Comparison of ENCODE assay signal across 16 mouse cellular contexts in the genomic region with DNA sequence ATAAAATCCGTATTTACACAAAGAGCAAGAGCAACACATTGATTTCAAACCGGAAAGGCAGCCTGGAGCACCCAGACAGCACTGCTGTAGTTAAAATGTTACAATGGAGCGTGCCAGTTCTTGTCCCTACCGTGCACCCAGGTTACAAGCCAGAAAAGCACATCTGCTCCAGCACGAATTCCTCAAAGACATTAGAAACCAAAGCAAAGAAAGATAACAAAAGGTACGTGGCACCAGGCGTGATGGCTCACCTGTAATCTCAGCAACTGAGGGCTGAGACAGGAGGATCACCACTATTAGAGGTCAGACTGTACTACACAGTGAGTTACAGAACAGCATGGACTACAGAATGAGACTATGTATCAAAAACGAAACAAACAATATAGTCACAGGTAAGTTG. TPM values are rescaled to one million over a fixed set of nuclear protein-coding genes. Genes with fewer than 3 reads are reported as not detected.
A peak's percentile ranks its signal among the peaks of the same experiment; 100 is the strongest.
DNase-seq lines count a peak whose midpoint lies in the region; ATAC-seq lines count a peak whose summit lies in the region.
"Had no signal": no experiment of that assay in that cellular context is flagged by ENCODE, and none has a peak within 500 bp of the region (broad histone marks: within the 10 kb centered on the region; RNA-seq: fewer than 3 reads in every experiment).

No protein-coding gene starts in this region.

- no peaks in the 10 kb centered on the region for H3K9me3 ChIP-seq in heart, embryonic 11.5 days (replicated peaks; ENCODE audit: control insufficient read depth, low read length)
- H3K9me3 ChIP-seq in midbrain, embryonic 10.5 days (replicated peaks), result no peaks in the 10 kb centered on the region
- H3K9me3 ChIP-seq in midbrain, embryonic 16.5 days (replicated peaks; ENCODE audit: control insufficient read depth, low read length, poor library complexity, severe bottlenecking), result no peaks in the 10 kb centered on the region
- no peaks in the 10 kb centered on the region for H3K9me3 ChIP-seq in embryonic facial prominence, embryonic 14.5 days (ENCODE audit: control insufficient read depth, low read length)
- no peaks in the 10 kb centered on the region for H3K9me3 ChIP-seq in midbrain, embryonic 14.5 days (ENCODE audit: control insufficient read depth, low read length)
- H3K9me3 ChIP-seq: embryonic facial prominence, embryonic 12.5 days had no signal

- H3K9ac ChIP-seq in heart, embryonic 11.5 days (ENCODE audit: low read depth, low read length), result no peak overlapping the region
- no peak overlapping the region for H3K9ac ChIP-seq in midbrain, embryonic 16.5 days (ENCODE audit: low read depth, low read length)
- H3K9ac ChIP-seq in embryonic facial prominence, embryonic 14.5 days (ENCODE audit: low read depth, low read length), result no peak overlapping the region
- no peak overlapping the region for H3K9ac ChIP-seq in midbrain, embryonic 14.5 days (replicated peaks; ENCODE audit: low read length)
- H3K9ac ChIP-seq: embryonic facial prominence, embryonic 12.5 days had no signal

- peak; percentile 82 for DNase-seq in heart, adult 11 months
- DNase-seq in midbrain, embryonic 10.5 days (ENCODE audit: low spot score), result no peak
- peak; percentile 22 for DNase-seq in embryonic facial prominence, embryonic 14.5 days (ENCODE audit: low spot score)
- DNase-seq in midbrain, embryonic 14.5 days, result no peak
- no peak for DNase-seq in left cerebral cortex, adult 18-20 months (ENCODE audit: low spot score in 2 of 2)
- no peak for DNase-seq in c-Kit-positive CD71-positive TER-119-positive erythroid progenitor cells, embryonic 14.5 days (ENCODE audit: low spot score)
- DNase-seq: B cell, adult 2 months; cerebellum, postnatal 36 days; heart, adult 18-20 months; kidney, postnatal 14 days; right cerebral cortex, postnatal 4 days; thymus, adult 2 months had no signal

- H3K27me3 ChIP-seq in heart, embryonic 11.5 days (ENCODE audit: control insufficient read depth, insufficient read depth, low read length), result no peaks in the 10 kb centered on the region
- no peaks in the 10 kb centered on the region for H3K27me3 ChIP-seq in midbrain, embryonic 10.5 days (ENCODE audit: low read depth, poor library complexity, severe bottlenecking)
- no peaks in the 10 kb centered on the region for H3K27me3 ChIP-seq in midbrain, embryonic 16.5 days (ENCODE audit: control insufficient read depth, insufficient read depth, low read depth, low read length)
- no peaks in the 10 kb centered on the region for H3K27me3 ChIP-seq in embryonic facial prominence, embryonic 14.5 days (replicated peaks; ENCODE audit: control insufficient read depth, insufficient read depth, low read length)
- H3K27me3 ChIP-seq in midbrain, embryonic 14.5 days (ENCODE audit: control insufficient read depth, insufficient read depth, low read length), result no peaks in the 10 kb centered on the region
- H3K27me3 ChIP-seq: embryonic facial prominence, embryonic 12.5 days; Patski had no signal

- H3K4me3 ChIP-seq in heart, embryonic 11.5 days (ENCODE audit: low read depth, low read length), result no peak overlapping the region
- peak overlapping the region; percentile 23; the same call in 1 of the 2 replicates for H3K4me3 ChIP-seq in midbrain, embryonic 10.5 days
- no peak overlapping the region for H3K4me3 ChIP-seq in midbrain, embryonic 16.5 days (ENCODE audit: low read depth, low read length)
- no peak overlapping the region for H3K4me3 ChIP-seq in embryonic facial prominence, embryonic 14.5 days (ENCODE audit: low read depth, low read length)
- H3K4me3 ChIP-seq in midbrain, embryonic 14.5 days (replicated peaks; ENCODE audit: low read depth, low read length), result no peak overlapping the region
- H3K4me3 ChIP-seq: embryonic facial prominence, embryonic 12.5 days had no signal

- ATAC-seq in heart, embryonic 11.5 days (replicated peaks; ENCODE audit: insufficient number of reproducible peaks, low FRiP score, low TSS enrichment), result no peak
- no peak for ATAC-seq in midbrain, embryonic 16.5 days
- ATAC-seq in embryonic facial prominence, embryonic 14.5 days (ENCODE audit: low read depth), result no peak
- ATAC-seq in midbrain, embryonic 14.5 days (ENCODE audit: low FRiP score, low TSS enrichment), result no peak
- ATAC-seq: Patski had no signal

- WGBS in heart, embryonic 11.5 days (ENCODE audit: insufficient replicate concordance), result 85% methylated on average over 8 of the region's 8 CpGs
- WGBS in midbrain, embryonic 10.5 days, result 85% methylated on average over 8 of the region's 8 CpGs
- 77% methylated on average over 8 of the region's 8 CpGs for WGBS in midbrain, embryonic 16.5 days
- WGBS in embryonic facial prominence, embryonic 14.5 days, result 75% methylated on average over 8 of the region's 8 CpGs
- WGBS in midbrain, embryonic 14.5 days, result 83% methylated on average over 8 of the region's 8 CpGs

- peaks cover 14% of the 10 kb centered on the region for H3K4me1 ChIP-seq in heart, embryonic 11.5 days (ENCODE audit: control insufficient read depth, insufficient read depth, low read length)
- H3K4me1 ChIP-seq in midbrain, embryonic 10.5 days, result peaks cover 36% of the 10 kb centered on the region
- H3K4me1 ChIP-seq in midbrain, embryonic 16.5 days (ENCODE audit: control insufficient read depth, insufficient read depth, low read length), result peaks cover 45% of the 10 kb centered on the region
- peaks cover 5% of the 10 kb centered on the region for H3K4me1 ChIP-seq in embryonic facial prominence, embryonic 14.5 days (ENCODE audit: control insufficient read depth, insufficient read depth, low read length)
- H3K4me1 ChIP-seq in midbrain, embryonic 14.5 days (ENCODE audit: control insufficient read depth, insufficient read depth, low read length), result peaks cover 31% of the 10 kb centered on the region

- peaks cover 20% of the 10 kb centered on the region for H3K36me3 ChIP-seq in heart, embryonic 11.5 days (ENCODE audit: control insufficient read depth, insufficient read depth, low read length)
- H3K36me3 ChIP-seq in midbrain, embryonic 10.5 days, result peaks cover 64% of the 10 kb centered on the region
- H3K36me3 ChIP-seq in midbrain, embryonic 16.5 days (ENCODE audit: control insufficient read depth, insufficient read depth, low read length), result peaks cover 10% of the 10 kb centered on the region
- H3K36me3 ChIP-seq in embryonic facial prominence, embryonic 14.5 days (ENCODE audit: control insufficient read depth, insufficient read depth, low read length), result peaks cover 46% of the 10 kb centered on the region
- H3K36me3 ChIP-seq in midbrain, embryonic 14.5 days (ENCODE audit: control insufficient read depth, insufficient read depth, low read length), result peaks cover 50% of the 10 kb centered on the region

- H3K27ac ChIP-seq in heart, embryonic 11.5 days (ENCODE audit: low read depth, low read length), result no peak overlapping the region
- no peak overlapping the region for H3K27ac ChIP-seq in midbrain, embryonic 10.5 days (replicated peaks)
- H3K27ac ChIP-seq in midbrain, embryonic 16.5 days (ENCODE audit: low read length), result no peak overlapping the region
- H3K27ac ChIP-seq in embryonic facial prominence, embryonic 14.5 days (replicated peaks; ENCODE audit: low read depth, low read length), result no peak overlapping the region
- no peak overlapping the region for H3K27ac ChIP-seq in midbrain, embryonic 14.5 days (replicated peaks; ENCODE audit: low read depth, low read length)
- H3K27ac ChIP-seq: embryonic facial prominence, embryonic 12.5 days had no signal

- no peak overlapping the region for H3K4me2 ChIP-seq in heart, embryonic 11.5 days
- no peak overlapping the region; the same call in 1 of the 2 replicates for H3K4me2 ChIP-seq in midbrain, embryonic 16.5 days (ENCODE audit: low read length)
- H3K4me2 ChIP-seq in embryonic facial prominence, embryonic 14.5 days (ENCODE audit: low read depth, low read length), result no peak overlapping the region
- H3K4me2 ChIP-seq in midbrain, embryonic 14.5 days (ENCODE audit: low read length), result peak overlapping the region; percentile 69
- H3K4me2 ChIP-seq: embryonic facial prominence, embryonic 12.5 days had no signal

RNA-seq across cellular contexts. Expression of a gene that starts 2.8 kb away (rescaled TPM):
- polyA plus RNA-seq in heart, embryonic 11.5 days (2014; fragmentation: Nextera tagmentation; extraction: Ambion mirVana), result 60.1 and 63.5 TPM in 2 replicates
- polyA plus RNA-seq in midbrain, embryonic 10.5 days (2016; fragmentation: Nextera tagmentation; extraction: Ambion mirVana), result 115 and 146 TPM in 2 replicates
- polyA plus RNA-seq in midbrain, embryonic 16.5 days (2015; fragmentation: Nextera tagmentation; extraction: Ambion mirVana), result 170 and 193 TPM in 2 replicates
- polyA plus RNA-seq in embryonic facial prominence, embryonic 14.5 days (2014; fragmentation: Nextera tagmentation; extraction: Ambion mirVana), result 50.3 and 60.5 TPM in 2 replicates
- 146 and 193 TPM in 2 replicates for polyA plus RNA-seq in midbrain, embryonic 14.5 days (2014; fragmentation: Nextera tagmentation; extraction: Ambion mirVana)
- total RNA-seq in left cerebral cortex, adult 18-20 months (2021), result 100 to 1,000 TPM; 140 to 151 TPM

RNA-seq across cellular contexts. Expression of a gene that starts 21.0 kb away (rescaled TPM):
- 4.0 and 6.6 TPM in 2 replicates for polyA plus RNA-seq in heart, embryonic 11.5 days (2014; fragmentation: Nextera tagmentation; extraction: Ambion mirVana)
- 7.8 and 11.4 TPM in 2 replicates for polyA plus RNA-seq in midbrain, embryonic 10.5 days (2016; fragmentation: Nextera tagmentation; extraction: Ambion mirVana)
- 17.0 and 20.1 TPM in 2 replicates for polyA plus RNA-seq in midbrain, embryonic 16.5 days (2015; fragmentation: Nextera tagmentation; extraction: Ambion mirVana)
- 10.9 and 15.8 TPM in 2 replicates for polyA plus RNA-seq in embryonic facial prominence, embryonic 14.5 days (2014; fragmentation: Nextera tagmentation; extraction: Ambion mirVana)
- polyA plus RNA-seq in midbrain, embryonic 14.5 days (2014; fragmentation: Nextera tagmentation; extraction: Ambion mirVana), result 19.6 and 25.7 TPM in 2 replicates
- 100 to 1,000 TPM; 521 to 561 TPM for total RNA-seq in left cerebral cortex, adult 18-20 months (2021)

Comparison
In these comparisons a context has a peak if more than half of its experiments do, and no peak if none do; other contexts are left out.
1. DNase-seq: peak in heart, adult 11 months (single experiment) and embryonic facial prominence, embryonic 14.5 days (single experiment); none in midbrain, embryonic 10.5 days (single experiment), midbrain, embryonic 14.5 days (single experiment), left cerebral cortex, adult 18-20 months (0 of 2) and c-Kit-positive CD71-positive TER-119-positive erythroid progenitor cells, embryonic 14.5 days (single experiment).